Mouse (Mus musculus) cortical plate, adult 2 months (tissue): ENCODE measurements at regions not wholly inside any gene's neighbourhood (a gene's known extent, or its start where the extent isn't known, plus 50 kb on each side); places are given as distances from the start of the nearest gene placed in this dataset.

Experiments
- H3K27ac ChIP-seq: fragments of 200-500 bp; 2 replicates; pipeline ENCODE4 v1.5.1; 2012; ENCODE audit warnings: low read length, control low read depth, inconsistent platforms; ENCODE audit not compliant: insufficient read depth
- H3K4me1 ChIP-seq: fragments of 200-500 bp; 2 replicates; pipeline ENCODE4 v1.6.1; 2011; ENCODE audit warnings: low read length; ENCODE audit not compliant: control insufficient read depth, insufficient read depth
- H3K4me3 ChIP-seq: fragments of 200-500 bp; 2 replicates; pipeline ENCODE4 v1.5.1; 2011; ENCODE audit warnings: mild to moderate bottlenecking, low read length, control low read depth; ENCODE audit not compliant: insufficient read depth
- CTCF ChIP-seq: fragments of 200-500 bp; IDR thresholded peaks from 2 replicates; pipeline ENCODE4 v1.5.1; 2011; ENCODE audit warnings: mild to moderate bottlenecking, control low read depth, low read length; ENCODE audit not compliant: insufficient read depth; ENCODE audit errors: extremely low read depth
- POLR2A ChIP-seq: fragments of 200-500 bp; IDR thresholded peaks from 2 replicates; pipeline ENCODE4 v1.6.1; 2011; ENCODE audit warnings: mild to moderate bottlenecking, low read length, control low read depth; ENCODE audit not compliant: insufficient read depth; ENCODE audit errors: extremely low read depth

DNA sequence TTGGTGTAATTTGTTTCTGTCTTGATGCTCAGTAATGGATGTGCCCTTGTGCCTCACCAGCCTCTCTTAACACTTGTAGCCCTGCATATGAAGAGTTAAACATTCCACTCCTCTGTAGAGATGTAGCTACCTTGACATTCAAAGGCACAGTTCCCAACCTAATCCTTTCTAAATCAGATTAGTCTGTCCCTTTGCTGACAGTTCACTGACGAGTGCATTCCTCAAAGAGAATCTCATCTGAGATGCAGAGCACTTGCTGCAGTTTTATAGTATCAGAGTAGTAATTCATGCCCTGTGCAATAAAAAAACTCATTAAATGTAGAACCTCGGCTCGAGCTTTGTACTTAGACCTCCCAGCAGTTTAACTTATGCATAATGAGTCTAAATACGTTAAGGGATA is 249.3 kb upstream of the Tle4 start:
- Histone ChIP-seq H3K27ac (no peak overlapping the region), H3K4me1 (no peaks in the 10 kb centered on the region), H3K4me3 (no peak overlapping the region)
- TF ChIP-seq CTCF (no peak), POLR2A (no peak)

DNA sequence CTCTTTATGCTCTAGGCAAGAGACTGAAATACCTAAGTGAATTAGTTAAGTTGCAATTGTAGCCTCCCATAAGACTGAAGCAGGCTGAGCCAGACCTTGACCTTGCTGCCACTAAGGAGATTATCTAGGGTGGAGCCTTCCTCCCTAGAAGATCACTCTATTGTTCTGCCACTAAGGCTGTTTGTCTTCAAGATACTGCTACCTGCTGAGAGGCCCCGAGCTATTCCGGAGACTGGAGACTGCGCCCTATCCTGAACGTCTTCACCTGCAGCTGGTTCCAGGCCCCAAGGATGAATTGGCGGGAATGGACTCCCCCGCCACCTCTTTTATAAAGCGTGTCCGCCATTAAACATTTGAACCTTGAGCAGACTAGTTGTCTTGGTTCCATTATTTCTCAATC is 237.8 kb upstream of the Tle4 start:
- Histone ChIP-seq H3K4me3 (no peak overlapping the region), H3K4me1 (no peaks in the 10 kb centered on the region), H3K27ac (no peak overlapping the region)
- no peak for TF ChIP-seq POLR2A
- TF ChIP-seq CTCF, result no peak

DNA sequence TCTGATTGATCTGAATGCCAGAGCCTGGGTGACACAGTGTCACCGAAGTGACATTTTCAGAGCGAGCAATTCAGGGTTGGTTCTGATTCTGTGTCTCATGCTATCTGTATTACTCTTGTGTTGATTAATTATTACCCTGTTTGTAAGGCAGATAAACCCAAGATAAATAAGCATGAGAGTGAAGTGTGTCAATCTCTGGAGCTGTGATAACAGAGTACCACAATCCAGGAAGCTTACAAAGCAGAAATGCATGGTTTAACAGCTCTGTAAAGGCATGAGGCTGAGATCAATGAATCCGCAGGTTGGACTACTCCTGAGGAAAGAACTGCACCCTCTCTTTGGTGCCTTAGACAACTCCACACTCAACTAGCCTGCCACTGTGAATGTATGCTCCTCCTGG is 218.5 kb upstream of the Tle4 start:
- no peaks in the 10 kb centered on the region for H3K4me1 ChIP-seq
- TF ChIP-seq POLR2A (no peak), CTCF (no peak)
- H3K4me3 ChIP-seq, result no peak overlapping the region
- H3K27ac ChIP-seq, result no peak overlapping the region

DNA sequence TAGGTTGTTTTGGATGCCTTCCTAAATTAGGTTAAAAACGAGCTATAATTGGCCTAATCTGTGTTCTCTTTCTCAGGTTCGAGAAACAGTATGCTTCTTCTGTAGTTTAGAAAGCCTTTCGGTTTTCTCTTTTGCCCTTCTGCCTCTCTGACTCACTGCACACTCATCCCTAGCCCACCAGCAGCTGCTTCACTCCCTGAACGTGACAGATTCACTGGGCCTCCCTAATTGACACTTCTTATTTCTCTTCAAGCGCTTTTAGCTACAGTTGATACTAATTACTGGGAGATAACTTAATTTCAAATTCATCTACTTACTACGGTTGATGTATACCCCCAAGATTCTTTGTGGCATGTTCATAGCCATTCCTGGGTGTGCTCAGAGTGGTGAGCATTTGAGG is 208.9 kb upstream of the Tle4 start:
- H3K4me3 ChIP-seq, result no peak overlapping the region
- no peaks in the 10 kb centered on the region for H3K4me1 ChIP-seq
- TF ChIP-seq POLR2A (no peak), CTCF (no peak)
- no peak overlapping the region for H3K27ac ChIP-seq

DNA sequence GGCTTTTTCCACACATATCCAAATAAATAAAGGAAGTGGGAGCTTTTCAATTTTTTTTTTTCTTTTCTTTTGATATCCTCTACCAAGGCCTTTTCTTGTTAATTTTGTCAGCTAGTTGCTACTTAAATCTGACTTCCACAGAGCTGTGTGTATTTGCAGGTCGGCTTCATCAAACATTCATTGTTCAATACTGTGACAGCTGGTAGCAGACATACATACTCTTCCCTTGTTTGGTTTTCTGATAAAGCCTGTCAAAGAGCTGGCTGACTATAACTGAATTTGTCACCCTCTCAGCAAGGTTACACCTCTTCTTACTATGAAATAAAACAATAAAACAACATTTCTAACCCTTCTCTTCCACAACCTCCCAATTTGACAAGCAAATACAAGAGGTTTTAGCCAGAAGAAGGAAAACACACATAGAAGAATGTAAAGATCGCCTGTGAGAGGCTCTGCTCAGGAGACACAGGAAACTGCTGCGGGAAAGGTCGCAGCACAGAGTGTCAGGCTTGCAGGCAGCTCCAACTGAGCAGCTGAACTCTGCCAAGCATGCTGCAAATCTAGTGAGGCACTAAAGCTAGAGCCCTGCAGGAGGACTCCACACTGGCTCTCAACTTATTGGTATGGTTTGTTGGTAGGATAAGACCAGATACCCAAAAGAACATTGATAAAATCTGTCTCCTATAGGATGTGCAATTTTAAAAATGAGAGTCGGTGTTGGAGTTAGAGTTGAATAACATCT is 205.2 kb upstream of the Tle4 start:
- Histone ChIP-seq H3K4me3 (no peak overlapping the region), H3K4me1 (no peaks in the 10 kb centered on the region), H3K27ac (no peak overlapping the region)
- TF ChIP-seq POLR2A (no peak), CTCF (no peak)

DNA sequence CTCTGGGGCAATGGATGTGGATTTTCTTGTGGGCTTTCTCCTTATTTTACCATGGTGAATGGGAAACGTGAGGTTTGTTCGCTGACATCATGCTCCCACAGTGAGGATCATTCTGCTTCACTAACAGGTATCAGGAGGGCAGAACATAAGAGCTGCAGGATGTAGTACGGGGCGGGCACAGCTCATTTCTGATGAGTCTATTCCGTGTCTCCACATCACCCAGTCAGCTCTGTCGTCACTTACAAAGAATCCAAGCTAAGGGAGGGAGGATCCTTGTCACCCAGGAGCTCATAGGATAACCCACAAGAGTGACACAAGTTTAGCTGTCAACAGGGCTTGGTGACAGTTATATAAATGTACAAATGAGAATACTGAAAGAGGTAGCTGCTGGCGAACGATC is 203.8 kb upstream of the Tle4 start:
- Histone ChIP-seq H3K4me3 (no peak overlapping the region), H3K4me1 (no peaks in the 10 kb centered on the region), H3K27ac (no peak overlapping the region)
- TF ChIP-seq POLR2A (no peak), CTCF (no peak)

DNA sequence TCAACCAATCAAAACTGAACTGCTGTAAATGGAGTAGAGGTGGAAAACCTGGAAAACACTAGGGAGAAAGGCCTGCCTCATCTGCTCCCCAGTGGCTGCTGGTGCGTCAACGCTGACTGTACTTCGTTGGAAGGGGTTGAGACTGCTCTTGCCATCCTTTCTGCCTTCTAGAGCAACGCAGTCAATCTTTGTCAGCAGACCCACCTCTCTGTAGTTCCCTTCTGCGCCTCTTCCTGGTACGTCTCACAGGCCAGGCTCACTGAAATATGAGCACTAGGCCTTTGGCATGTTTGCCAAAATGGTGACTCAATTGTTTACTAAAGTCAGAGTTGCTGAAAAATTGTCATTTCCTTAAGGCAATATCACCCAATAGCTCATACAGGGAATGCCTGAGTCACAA is 201.2 kb upstream of the Tle4 start:
- H3K27ac ChIP-seq, result no peak overlapping the region
- no peaks in the 10 kb centered on the region for H3K4me1 ChIP-seq
- TF ChIP-seq CTCF, result no peak
- no peak for TF ChIP-seq POLR2A
- H3K4me3 ChIP-seq, result no peak overlapping the region

DNA sequence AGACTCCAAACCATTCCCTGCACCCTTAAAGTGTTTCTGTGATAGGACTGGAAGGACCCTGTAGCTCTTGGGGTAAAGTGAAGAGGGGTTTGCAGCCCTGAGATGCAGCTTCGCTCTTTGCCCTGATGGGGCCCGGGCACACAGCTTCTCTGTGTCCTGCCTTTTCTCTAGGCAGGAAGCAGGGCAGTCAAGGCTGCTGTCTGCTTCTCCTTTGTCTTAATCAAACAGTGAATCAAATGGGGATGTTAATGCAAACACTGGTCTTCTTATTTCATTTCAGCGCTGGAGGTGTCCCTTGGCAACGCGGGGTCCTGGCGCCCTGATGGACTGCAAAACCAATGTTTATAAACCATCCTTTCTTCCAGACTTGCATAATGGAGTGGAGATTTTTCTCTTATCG is 200.6 kb upstream of the Tle4 start:
- TF ChIP-seq POLR2A (no peak), CTCF (no peak)
- Histone ChIP-seq H3K4me1 (no peaks in the 10 kb centered on the region), H3K27ac (no peak overlapping the region), H3K4me3 (no peak overlapping the region)

DNA sequence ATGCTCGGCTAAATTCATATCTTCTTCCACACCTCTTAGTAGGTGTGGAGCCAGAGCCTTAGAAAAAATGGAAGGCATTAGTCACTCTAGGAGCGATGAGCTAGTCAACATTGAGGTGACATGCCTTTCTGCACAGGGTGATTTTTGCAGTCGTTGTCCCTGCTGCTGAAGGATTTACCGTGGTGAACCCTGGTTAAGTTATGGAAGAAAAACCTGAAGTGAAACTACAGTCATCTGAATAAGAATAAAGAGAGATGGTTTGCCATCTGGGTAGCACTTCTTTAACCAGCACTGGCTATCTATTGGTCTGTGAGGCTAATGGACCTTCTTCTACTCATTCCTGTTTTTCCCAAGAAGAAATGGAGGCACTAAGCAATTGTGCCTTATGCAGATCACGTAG is 198.1 kb upstream of the Tle4 start:
- TF ChIP-seq CTCF (no peak), POLR2A (no peak)
- Histone ChIP-seq H3K4me3 (no peak overlapping the region), H3K27ac (no peak overlapping the region), H3K4me1 (no peaks in the 10 kb centered on the region)

DNA sequence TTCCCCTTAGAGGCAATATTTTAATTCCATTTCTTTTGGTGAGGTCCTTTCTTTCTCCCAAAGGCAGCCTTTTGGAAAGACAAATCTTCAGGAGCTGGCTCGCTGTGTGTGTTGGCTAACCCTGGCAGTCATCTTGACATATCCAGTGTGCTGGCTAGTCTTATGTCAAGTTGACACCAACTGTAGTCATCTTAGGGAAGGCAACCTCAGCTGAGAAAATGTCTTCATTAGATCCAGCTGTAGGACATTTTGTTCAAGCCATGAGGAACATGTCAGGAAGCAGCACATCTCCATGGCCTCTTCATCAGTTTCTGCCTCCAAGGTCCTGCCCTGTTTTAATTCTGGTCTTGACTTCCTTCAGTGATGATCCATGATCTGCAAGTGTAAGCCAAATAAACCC is 192.1 kb upstream of the Tle4 start:
- Histone ChIP-seq H3K4me1 (no peaks in the 10 kb centered on the region), H3K27ac (no peak overlapping the region), H3K4me3 (no peak overlapping the region)
- no peak for TF ChIP-seq POLR2A
- no peak for TF ChIP-seq CTCF

DNA sequence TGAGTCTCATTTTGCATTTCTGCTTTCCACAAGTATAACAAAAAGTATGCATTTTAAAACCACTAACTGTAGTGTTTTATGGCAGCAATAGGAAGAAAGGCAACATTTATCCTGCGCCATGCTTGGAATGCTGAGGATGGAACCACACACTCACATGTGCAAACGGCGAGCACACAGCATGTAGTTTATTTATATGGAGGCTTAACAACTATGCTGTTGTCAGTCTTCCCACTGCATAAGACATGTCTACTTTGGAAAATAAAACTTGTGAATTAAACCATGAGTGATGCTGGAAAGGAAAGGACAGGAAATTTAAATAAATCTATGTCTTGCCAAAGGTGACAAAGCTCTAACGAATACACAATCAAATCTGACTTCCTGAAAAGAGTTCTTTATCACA is 190.8 kb upstream of the Tle4 start:
- H3K4me1 ChIP-seq, result no peaks in the 10 kb centered on the region
- no peak overlapping the region for H3K4me3 ChIP-seq
- TF ChIP-seq POLR2A, result no peak
- no peak for TF ChIP-seq CTCF
- no peak overlapping the region for H3K27ac ChIP-seq
